Mouse (Mus musculus): ENCODE results near the gene Gkap1.

Gkap1 gene

GRCm38 (mm10) chr13:58197211-58197610, 78.3 kb downstream of the Gkap1 start:
- DNase-seq = no peak

- DNase-seq = no peak
These were observed 80.6 kb downstream of the Gkap1 start for GRCm38 (mm10) chr13:58194908-58195307.

DNA sequence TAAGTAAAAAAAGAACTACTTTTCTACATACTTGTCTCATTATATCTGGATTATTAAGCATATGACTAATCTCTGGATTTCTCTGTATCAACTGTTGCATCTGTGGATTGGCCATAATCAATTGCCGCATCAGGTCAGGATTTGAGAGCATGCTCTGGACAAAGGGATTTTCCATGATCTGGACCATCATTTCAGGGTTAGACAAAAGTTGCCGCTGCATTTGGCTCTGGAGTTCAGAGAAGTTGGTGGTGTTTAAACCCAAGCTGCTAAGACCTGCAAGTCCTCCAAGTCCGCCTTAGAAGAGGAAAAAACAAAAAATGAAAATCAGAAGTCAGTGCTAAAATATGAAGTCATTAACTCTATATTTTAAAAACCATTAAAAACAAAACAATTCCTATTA, 82.3 kb downstream of the Gkap1 start:
- DNase-seq = no peak

DNA sequence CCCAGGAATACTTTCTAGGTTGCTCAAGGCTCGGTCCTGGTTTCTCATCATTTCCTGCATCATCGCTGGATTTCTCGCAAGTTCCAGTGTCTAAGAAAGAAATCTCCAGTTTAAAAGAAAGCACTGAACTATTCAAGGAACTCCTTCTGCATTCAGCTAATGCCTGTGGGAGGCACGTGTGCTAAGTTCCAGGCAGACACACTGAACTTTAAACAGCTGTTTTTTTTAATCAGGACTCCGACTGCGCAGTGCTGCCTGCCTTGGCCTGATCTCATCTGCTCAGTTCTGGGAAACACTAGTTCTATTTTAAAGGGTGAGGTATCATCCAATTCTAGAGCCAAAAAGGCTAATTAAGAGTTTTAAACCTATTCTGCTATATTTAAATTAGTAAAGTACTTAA, 83.4 kb downstream of the Gkap1 start:
- DNase-seq = no peak

GRCm38 (mm10) chr13:58191516-58191915, 84.0 kb downstream of the Gkap1 start:
- no peak for DNase-seq

GRCm38 (mm10) chr13:58189473-58189872, 86.0 kb downstream of the Gkap1 start:
- no peak for DNase-seq

DNA sequence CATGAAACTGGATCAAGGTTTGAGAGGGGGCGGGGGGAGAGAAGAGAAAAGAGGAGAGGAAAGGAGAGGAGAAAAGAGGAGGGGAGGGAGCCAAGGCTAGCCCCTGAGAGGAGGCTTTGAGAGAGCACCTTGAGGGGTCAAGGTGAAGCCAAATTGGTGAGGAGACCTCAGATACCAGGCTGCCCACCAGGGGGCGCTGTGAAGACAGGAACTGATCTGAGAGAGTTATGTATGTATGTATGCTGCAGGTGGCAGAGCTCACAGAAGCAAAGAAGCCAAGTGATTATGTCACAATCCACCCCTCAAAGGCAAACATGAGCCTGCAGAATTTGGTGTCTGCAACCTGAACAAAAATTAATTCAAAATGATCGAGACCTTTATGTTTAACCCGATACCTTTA, 87.1 kb downstream of the Gkap1 start:
- DNase-seq = peak; percentile 87

DNA sequence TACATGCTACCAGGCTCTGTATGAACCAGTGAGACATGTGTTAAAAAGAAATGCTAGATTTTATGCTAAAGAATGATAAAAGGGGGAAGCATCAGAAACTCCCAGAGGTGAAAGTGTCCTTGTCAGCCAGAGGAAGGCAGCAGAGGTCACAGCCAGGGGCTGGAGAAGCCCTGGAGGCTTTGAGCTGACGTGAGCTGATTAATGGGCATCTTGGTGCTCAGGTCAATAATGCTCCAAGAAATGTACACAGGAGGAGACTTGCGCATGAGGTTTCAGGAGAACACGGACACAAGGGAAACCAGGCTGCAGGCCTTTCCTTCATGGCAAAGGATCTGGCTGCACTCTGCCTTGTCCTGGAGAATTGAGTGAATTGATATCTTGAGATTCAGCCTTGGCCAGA, 87.7 kb downstream of the Gkap1 start:
- DNase-seq = no peak

DNA sequence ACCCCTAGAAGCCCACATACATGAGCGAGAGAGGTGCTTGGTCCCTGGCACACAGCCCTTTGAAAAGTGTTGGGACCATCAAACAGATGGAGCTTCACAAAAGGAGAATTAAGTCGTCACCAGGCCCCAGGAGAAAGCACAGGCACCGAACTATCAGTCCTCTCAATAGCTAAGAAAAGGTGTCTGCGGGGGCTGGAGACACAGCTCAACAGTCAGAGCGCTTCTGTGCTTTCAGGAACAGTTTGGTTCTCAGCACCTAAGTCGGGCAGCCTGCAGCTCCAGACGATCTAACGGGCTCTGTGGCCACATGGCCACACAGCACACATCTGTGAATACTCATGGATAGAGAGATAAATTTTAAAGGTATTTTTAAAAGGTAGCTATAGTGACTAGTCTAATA, 89.2 kb downstream of the Gkap1 start:
- no peak for DNase-seq

GRCm38 (mm10) chr13:58184111-58184510, 91.4 kb downstream of the Gkap1 start:
- no peak for DNase-seq

Measured in retina, postnatal 1 day (tissue).